Mouse (Mus musculus) brain, embryonic 14.5 days (tissue): ENCODE data around the gene Trpm1.

ENCODE experiments used
- CTCF ChIP-seq: fragments of 200-500 bp; IDR thresholded peaks from 2 replicates; pipeline ENCODE4 v1.5.1; 2012; ENCODE audit warnings: inconsistent platforms, mild to moderate bottlenecking, moderate library complexity, borderline replicate concordance; ENCODE audit not compliant: insufficient read depth, insufficient read length; ENCODE audit errors: extremely low read depth
- POLR2A ChIP-seq: fragments of 200-500 bp; IDR thresholded peaks from 2 replicates; pipeline ENCODE4 v1.6.1; 2012; ENCODE audit warnings: mild to moderate bottlenecking, inconsistent platforms, borderline replicate concordance; ENCODE audit not compliant: poor library complexity, insufficient read depth, insufficient read length, severe bottlenecking; ENCODE audit errors: extremely low read depth

GRCm38 (mm10) chr7:64123721-64124120 is 29.9 kb upstream of the Trpm1 start:
- TF ChIP-seq CTCF: no peak
- no peak for TF ChIP-seq POLR2A
